Mouse (Mus musculus) cerebellum, postnatal 14 days (tissue): ENCODE data around the gene Aldh3b2.

Experiments used
- DNase-seq, 2 experiments: peaks; one replicate each; pipeline ENCODE4 v3.0.0; 2021; ENCODE audit warnings: mixed read lengths in 2 of 2

Gene Aldh3b2

GRCm38 (mm10) chr19:3988750-3989149 lies 16.6 kb downstream of the Aldh3b2 start:
- DNase-seq, result no peak

GRCm38 (mm10) chr19:3990804-3991203 lies 18.7 kb downstream of the Aldh3b2 start:
- no peak for DNase-seq

- no peak for DNase-seq
These were observed 19.4 kb downstream of the Aldh3b2 start for GRCm38 (mm10) chr19:3991562-3991961.

- DNase-seq, result no peak
These were observed 19.8 kb downstream of the Aldh3b2 start for GRCm38 (mm10) chr19:3991966-3992365.

- DNase-seq, result no peak
These were observed 20.3 kb downstream of the Aldh3b2 start, which contains the start of gene Tbx10 for GRCm38 (mm10) chr19:3992416-3992815. Tbx10 (plus strand) TSS chr19:3992752.

- no peak for DNase-seq
These were observed 22.8 kb downstream of the Aldh3b2 start for GRCm38 (mm10) chr19:3994932-3995331.

GRCm38 (mm10) chr19:3995505-3995904 lies 23.4 kb downstream of the Aldh3b2 start:
- no peak for DNase-seq

- DNase-seq, result no peak
These were observed 24.0 kb downstream of the Aldh3b2 start for GRCm38 (mm10) chr19:3996106-3996505.

GRCm38 (mm10) chr19:3996747-3997146 lies 24.6 kb downstream of the Aldh3b2 start:
- no peak for DNase-seq

GRCm38 (mm10) chr19:3997231-3997630 lies 25.1 kb downstream of the Aldh3b2 start:
- no peak for DNase-seq

GRCm38 (mm10) chr19:3998335-3998734 lies 26.2 kb downstream of the Aldh3b2 start:
- no peak for DNase-seq

GRCm38 (mm10) chr19:3999121-3999730 lies 27.1 kb downstream of the Aldh3b2 start:
- DNase-seq, result no peak

- peak; percentile 95 to 96 for DNase-seq
These were observed 28.2 kb downstream of the Aldh3b2 start, which contains the start of the genes Nudt8 and Gm49405 for GRCm38 (mm10) chr19:4000119-4000900. Nudt8 (plus strand) TSS chr19:4000580. Gm49405 (plus strand) TSS chr19:4000626.

GRCm38 (mm10) chr19:4000949-4001525 lies 28.9 kb downstream of the Aldh3b2 start:
- peak in 1 of 2 experiments; percentile 26 for DNase-seq

- no peak for DNase-seq
These were observed 29.6 kb downstream of the Aldh3b2 start for GRCm38 (mm10) chr19:4001752-4002151.

- DNase-seq, result no peak
These were observed 31.0 kb downstream of the Aldh3b2 start, which contains the start of gene Doc2g for GRCm38 (mm10) chr19:4003112-4003511. Doc2g (plus strand) TSS chr19:4003313.

- DNase-seq, result no peak
These were observed 31.5 kb downstream of the Aldh3b2 start for GRCm38 (mm10) chr19:4003641-4004040.

GRCm38 (mm10) chr19:4004331-4004730 lies 32.2 kb downstream of the Aldh3b2 start:
- peak in 1 of 2 experiments; percentile 12 for DNase-seq

GRCm38 (mm10) chr19:4005091-4005490 lies 33.0 kb downstream of the Aldh3b2 start:
- no peak for DNase-seq

GRCm38 (mm10) chr19:4005971-4006370 lies 33.8 kb downstream of the Aldh3b2 start:
- DNase-seq, result no peak

- DNase-seq, result peak in 1 of 2 experiments; percentile 10
These were observed 39.0 kb downstream of the Aldh3b2 start for GRCm38 (mm10) chr19:4011086-4011485.

GRCm38 (mm10) chr19:4012432-4013022 lies 40.4 kb downstream of the Aldh3b2 start, which contains the start of gene Ndufv1:
Ndufv1 (minus strand) TSS chr19:4012806.
- peak; percentile 96 to 98 for DNase-seq

- no peak for DNase-seq
These were observed 40.9 kb downstream of the Aldh3b2 start for GRCm38 (mm10) chr19:4013066-4013465.
